Mouse (Mus musculus) limb, embryonic 12.5 days (tissue): ENCODE results near the gene Fbxw4. TPM values are rescaled to one million over a fixed set of nuclear protein-coding genes. Genes with fewer than 3 reads are reported as not detected.

ENCODE experiments used
- ATAC-seq: fragments of 200-750 bp; cut with Nextera tagmentation; 2 replicates; pipeline ENCODE4 v1.8.0; 2017; ENCODE audit warnings: low read depth, moderate TSS enrichment; ENCODE audit not compliant: insufficient number of reproducible peaks, insufficient read depth, low FRiP score, low TSS enrichment
- H3K27ac ChIP-seq: fragments of 300-500 bp; sonication (generic); 2 replicates; pipeline ENCODE4 v1.5.1; 2016; ENCODE audit warnings: mild to moderate bottlenecking, moderate library complexity
- H3K27me3 ChIP-seq: fragments of 300-500 bp; sonication (generic); 2 replicates; pipeline ENCODE4 v1.6.1; 2016; ENCODE audit warnings: mild to moderate bottlenecking, moderate library complexity
- H3K36me3 ChIP-seq: fragments of 300-500 bp; sonication (generic); 2 replicates; pipeline ENCODE4 v1.6.1; 2016; ENCODE audit warnings: mild to moderate bottlenecking, moderate library complexity
- H3K4me1 ChIP-seq: fragments of 300-500 bp; sonication (generic); replicated peaks from 2 replicates; pipeline ENCODE4 v1.6.1; 2016
- H3K4me2 ChIP-seq: fragments of 300-500 bp; sonication (generic); 2 replicates; pipeline ENCODE4 v1.6.1; 2016; ENCODE audit warnings: mild to moderate bottlenecking, moderate library complexity
- H3K4me3 ChIP-seq: fragments of 300-500 bp; sonication (generic); replicated peaks from 2 replicates; pipeline ENCODE4 v1.5.1; 2016; ENCODE audit warnings: mild to moderate bottlenecking
- H3K9ac ChIP-seq: fragments of 300-500 bp; sonication (generic); replicated peaks from 2 replicates; pipeline ENCODE4 v1.6.1; 2016; ENCODE audit warnings: mild to moderate bottlenecking, moderate library complexity
- H3K9me3 ChIP-seq: fragments of 300-500 bp; sonication (generic); 2 replicates; pipeline ENCODE4 v1.6.1; 2016; ENCODE audit warnings: mild to moderate bottlenecking, moderate library complexity
- WGBS: fragments of 180-500 bp; shearing (Covaris S2); methylation state at CpG from one replicate; pipeline ENCODE4 v1.1.7; 2016; 5-methylcytosine and 5-hydroxymethylcytosine counted together
- polyA plus RNA-seq: library from polyadenylated mRNA; unstranded; fragments of >200 nt; fragmentation: Nextera tagmentation; extraction: Ambion mirVana; gene quantifications from 2 replicates; pipeline ENCODE4 v1.2.1, GENCODE M21; 2016

Fbxw4 gene
- polyA plus RNA-seq, 1 experiment from 2014 or later: 6.8 TPM

- no peak overlapping the region for H3K27ac ChIP-seq
- H3K4me2 ChIP-seq: no peak overlapping the region
- H3K36me3 ChIP-seq: peaks cover 43% of the 10 kb centered on the region
- peaks cover 21% of the 10 kb centered on the region for H3K4me1 ChIP-seq
- H3K4me3 ChIP-seq: no peak overlapping the region
- WGBS: 10% methylated on average over 6 of the region's 6 CpGs
- no peak for ATAC-seq
- H3K9me3 ChIP-seq: no peaks in the 10 kb centered on the region
- H3K9ac ChIP-seq: no peak overlapping the region
- no peaks in the 10 kb centered on the region for H3K27me3 ChIP-seq
Measured at GRCm38 (mm10) chr19:45628649-45629048, 31.5 kb downstream of the Fbxw4 start.

GRCm38 (mm10) chr19:45627036-45627435 lies 33.1 kb downstream of the Fbxw4 start:
- Histone ChIP-seq H3K36me3 (peaks cover 41% of the 10 kb centered on the region), H3K4me1 (peaks cover 27% of the 10 kb centered on the region), H3K27ac (no peak overlapping the region), H3K27me3 (no peaks in the 10 kb centered on the region), H3K9ac (no peak overlapping the region), H3K4me3 (no peak overlapping the region), H3K9me3 (no peaks in the 10 kb centered on the region), H3K4me2 (no peak overlapping the region)
- no peak for ATAC-seq
- WGBS: 19% methylated on average over 3 of the region's 3 CpGs

GRCm38 (mm10) chr19:45623710-45624109 lies 36.4 kb downstream of the Fbxw4 start:
- peaks cover 20% of the 10 kb centered on the region for H3K4me1 ChIP-seq
- no peak for ATAC-seq
- WGBS: 79% methylated on average over 4 of the region's 4 CpGs
- peaks cover 23% of the 10 kb centered on the region for H3K36me3 ChIP-seq
- no peak overlapping the region for H3K9ac ChIP-seq
- no peak overlapping the region for H3K4me3 ChIP-seq
- no peaks in the 10 kb centered on the region for H3K9me3 ChIP-seq
- H3K27me3 ChIP-seq: no peaks in the 10 kb centered on the region
- no peak overlapping the region for H3K4me2 ChIP-seq
- H3K27ac ChIP-seq: no peak overlapping the region

GRCm38 (mm10) chr19:45622144-45622543 lies 38.0 kb downstream of the Fbxw4 start:
- no peaks in the 10 kb centered on the region for H3K27me3 ChIP-seq
- H3K4me2 ChIP-seq: no peak overlapping the region
- no peak for ATAC-seq
- no peak overlapping the region for H3K4me3 ChIP-seq
- no peaks in the 10 kb centered on the region for H3K9me3 ChIP-seq
- 15% methylated on average over 5 of the region's 5 CpGs for WGBS
- H3K27ac ChIP-seq: no peak overlapping the region
- peaks cover 23% of the 10 kb centered on the region for H3K36me3 ChIP-seq
- peaks cover 14% of the 10 kb centered on the region for H3K4me1 ChIP-seq
- no peak overlapping the region for H3K9ac ChIP-seq

- Histone ChIP-seq H3K36me3 (peaks cover 19% of the 10 kb centered on the region), H3K9me3 (no peaks in the 10 kb centered on the region), H3K4me3 (no peak overlapping the region), H3K4me2 (no peak overlapping the region), H3K4me1 (peaks cover 24% of the 10 kb centered on the region), H3K27ac (no peak overlapping the region), H3K9ac (no peak overlapping the region), H3K27me3 (no peaks in the 10 kb centered on the region)
- 53% methylated on average over 7 of the region's 7 CpGs for WGBS
- ATAC-seq: no peak
Measured at GRCm38 (mm10) chr19:45621061-45621460, 39.1 kb downstream of the Fbxw4 start.

- ATAC-seq: no peak
- Histone ChIP-seq H3K4me3 (no peak overlapping the region), H3K9me3 (no peaks in the 10 kb centered on the region), H3K9ac (no peak overlapping the region), H3K4me1 (peaks cover 35% of the 10 kb centered on the region), H3K4me2 (no peak overlapping the region), H3K36me3 (peaks cover 11% of the 10 kb centered on the region; the same call in 1 of the 2 replicates), H3K27ac (no peak overlapping the region), H3K27me3 (0 out of 2 replicates have a peak, but pooled peaks cover 4% of the 10 kb centered on the region)
- 78% methylated on average over 14 of the region's 14 CpGs for WGBS
Measured at GRCm38 (mm10) chr19:45619744-45620501, 40.2 kb downstream of the Fbxw4 start.

GRCm38 (mm10) chr19:45618184-45618583 lies 41.9 kb downstream of the Fbxw4 start:
- Histone ChIP-seq H3K9me3 (no peaks in the 10 kb centered on the region), H3K4me1 (peaks cover 35% of the 10 kb centered on the region), H3K27me3 (0 out of 2 replicates have a peak, but pooled peaks cover 4% of the 10 kb centered on the region), H3K27ac (no peak overlapping the region), H3K4me3 (no peak overlapping the region), H3K4me2 (no peak overlapping the region), H3K9ac (no peak overlapping the region), H3K36me3 (no peaks in the 10 kb centered on the region)
- no peak for ATAC-seq
- 88% methylated on average over 6 of the region's 6 CpGs for WGBS

- WGBS: 21% methylated on average over 7 of the region's 7 CpGs
- no peak for ATAC-seq
- Histone ChIP-seq H3K27ac (no peak overlapping the region), H3K9me3 (no peaks in the 10 kb centered on the region), H3K36me3 (no peaks in the 10 kb centered on the region), H3K4me1 (peaks cover 26% of the 10 kb centered on the region), H3K9ac (no peak overlapping the region), H3K27me3 (0 out of 2 replicates have a peak, but pooled peaks cover 4% of the 10 kb centered on the region), H3K4me3 (no peak overlapping the region), H3K4me2 (no peak overlapping the region)
Measured at GRCm38 (mm10) chr19:45616735-45617134, 43.4 kb downstream of the Fbxw4 start.

- Histone ChIP-seq H3K4me1 (peaks cover 21% of the 10 kb centered on the region), H3K27ac (peak overlapping the region; percentile 1; the same call in 1 of the 2 replicates), H3K4me3 (no peak overlapping the region), H3K9me3 (no peaks in the 10 kb centered on the region), H3K36me3 (no peaks in the 10 kb centered on the region), H3K27me3 (0 out of 2 replicates have a peak, but pooled peaks cover 4% of the 10 kb centered on the region), H3K4me2 (no peak overlapping the region), H3K9ac (no peak overlapping the region)
- ATAC-seq: 0 out of 2 replicates have a peak, but pooled peaks have one; percentile 26
- WGBS: 31% methylated on average over 4 of the region's 4 CpGs
Measured at GRCm38 (mm10) chr19:45616214-45616518, 43.9 kb downstream of the Fbxw4 start.

GRCm38 (mm10) chr19:45615415-45616213 lies 44.5 kb downstream of the Fbxw4 start:
- no peak for ATAC-seq
- H3K9me3 ChIP-seq: no peaks in the 10 kb centered on the region
- H3K27ac ChIP-seq: peak overlapping the region; percentile 1; the same call in 1 of the 2 replicates
- no peak overlapping the region for H3K4me2 ChIP-seq
- H3K9ac ChIP-seq: 0 out of 2 replicates have a peak overlapping the region, but pooled peaks have one; percentile 31
- H3K4me3 ChIP-seq: no peak overlapping the region
- H3K36me3 ChIP-seq: no peaks in the 10 kb centered on the region
- peaks cover 21% of the 10 kb centered on the region for H3K4me1 ChIP-seq
- 66% methylated on average over 12 of the region's 12 CpGs for WGBS
- 0 out of 2 replicates have a peak, but pooled peaks cover 4% of the 10 kb centered on the region for H3K27me3 ChIP-seq

GRCm38 (mm10) chr19:45614928-45615327 lies 45.2 kb downstream of the Fbxw4 start:
- H3K27ac ChIP-seq: no peak overlapping the region
- WGBS: 55% methylated on average over 3 of the region's 3 CpGs

More at GRCm38 (mm10) chr19:45614928-45615327, 45.2 kb downstream of the Fbxw4 start:
- no peaks in the 10 kb centered on the region for H3K9me3 ChIP-seq
- no peaks in the 10 kb centered on the region for H3K36me3 ChIP-seq
- H3K4me3 ChIP-seq: no peak overlapping the region
- H3K4me1 ChIP-seq: peaks cover 21% of the 10 kb centered on the region
- H3K4me2 ChIP-seq: no peak overlapping the region
- H3K9ac ChIP-seq: no peak overlapping the region
- H3K27me3 ChIP-seq: 0 out of 2 replicates have a peak, but pooled peaks cover 4% of the 10 kb centered on the region
- ATAC-seq: no peak
